Mouse (Mus musculus) megakaryocyte, embryonic 14.5 days (primary cell): ENCODE data around the gene Ano6. TPM values are rescaled to one million over a fixed set of nuclear protein-coding genes. Genes with fewer than 3 reads are reported as not detected.
A peak's percentile ranks its signal among the peaks of the same experiment; 100 is the strongest.

Experiments used
- H3K27me3 ChIP-seq: replicated peaks from 2 replicates; pipeline ENCODE3; 2012; ENCODE audit warnings: inconsistent platforms
- H3K36me3 ChIP-seq: replicated peaks from 2 replicates; pipeline ENCODE3; 2012; ENCODE audit warnings: low read length, inconsistent platforms, mixed read lengths
- H3K4me1 ChIP-seq: 2 replicates; pipeline ENCODE4 v1.6.1; 2012; ENCODE audit warnings: inconsistent platforms
- H3K4me3 ChIP-seq: replicated peaks from 2 replicates; pipeline ENCODE3; 2012; ENCODE audit warnings: moderate library complexity, mild to moderate bottlenecking, inconsistent platforms
- H3K9me3 ChIP-seq: 2 replicates; pipeline ENCODE4 v1.6.1; 2012; ENCODE audit warnings: inconsistent platforms
- FLI1 ChIP-seq: IDR thresholded peaks from 2 replicates; pipeline ENCODE4 v1.6.1; 2012; ENCODE audit warnings: low read length, inconsistent platforms, mixed read lengths
- GATA1 ChIP-seq: IDR thresholded peaks from 3 replicates; pipeline ENCODE4 v1.6.1; 2012; ENCODE audit warnings: mixed read lengths, low read length, inconsistent platforms, borderline replicate concordance
- polyA plus RNA-seq: library from polyadenylated mRNA; stranded (reverse); fragments of >175 nt; gene quantifications from 2 replicates; pipeline ENCODE4 v1.2.3, GENCODE M21; 2012; ENCODE audit warnings: low replicate concordance; ENCODE audit not compliant: insufficient read depth

Gene Ano6
- polyA plus RNA-seq, 1 experiment, result 10.3 TPM

DNA sequence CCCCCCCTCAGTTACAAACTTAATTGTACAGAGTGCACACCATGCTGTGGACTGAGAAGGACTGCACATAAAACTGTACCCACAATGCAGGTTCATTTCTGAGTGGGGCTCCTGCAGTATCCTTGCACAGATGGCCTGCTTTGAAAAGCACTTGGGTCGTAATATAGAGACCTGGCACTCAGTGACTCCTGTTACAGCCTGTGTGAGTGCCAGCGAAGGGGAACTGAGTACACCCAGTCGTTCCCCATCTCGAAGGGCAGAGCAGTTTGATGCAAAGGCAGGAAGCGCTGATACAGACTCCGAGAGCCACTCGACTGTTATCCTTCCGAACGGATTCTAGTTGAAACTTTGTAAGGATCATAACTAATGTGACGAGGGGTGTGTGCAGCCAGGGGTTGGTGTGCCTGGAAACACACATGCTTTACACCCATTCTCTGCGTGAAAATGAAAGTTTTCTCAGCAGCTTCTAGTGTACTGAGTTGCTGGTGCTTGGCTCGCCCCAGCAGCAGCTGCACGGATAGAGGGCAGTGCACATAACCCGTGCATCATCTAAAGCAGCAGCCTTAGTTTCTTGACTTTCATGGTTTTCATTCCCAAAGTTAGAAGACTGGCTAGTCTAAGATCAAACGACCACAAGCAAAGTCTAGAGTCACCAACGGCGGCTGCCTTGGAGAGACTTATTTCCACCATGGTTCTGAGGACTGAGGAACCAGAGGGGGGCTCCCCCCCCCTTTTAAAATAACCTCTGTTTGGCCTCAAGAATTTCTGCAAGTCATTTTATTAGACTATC, 74.9 kb downstream of the Ano6 start:
- Histone ChIP-seq H3K36me3 (peaks cover 87% of the 10 kb centered on the region), H3K27me3 (no peaks in the 10 kb centered on the region), H3K4me1 (peaks cover 65% of the 10 kb centered on the region), H3K9me3 (no peaks in the 10 kb centered on the region), H3K4me3 (no peak overlapping the region)
- TF ChIP-seq GATA1 (no peak), FLI1 (no peak)

DNA sequence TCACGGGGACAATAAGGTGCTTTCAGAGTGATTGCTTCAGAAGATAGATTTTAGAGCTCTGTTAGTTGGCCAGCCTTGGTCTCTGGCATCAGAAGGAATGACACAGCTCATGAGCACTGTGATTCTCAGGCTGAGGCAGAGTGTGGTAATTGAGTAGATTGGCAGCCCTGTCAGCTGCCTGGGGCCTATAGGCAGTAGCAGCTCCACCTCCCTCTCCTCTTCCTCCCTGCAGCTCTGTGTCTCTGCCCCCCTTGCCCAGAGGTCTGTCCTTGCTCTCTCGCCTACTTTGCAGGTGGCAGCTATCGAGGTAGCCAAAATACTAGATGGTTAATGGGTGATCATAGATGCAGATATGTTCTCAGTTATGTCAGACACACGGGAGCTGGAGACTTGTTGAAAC, 77.5 kb downstream of the Ano6 start:
- TF ChIP-seq GATA1 (no peak), FLI1 (no peak)
- Histone ChIP-seq H3K27me3 (no peaks in the 10 kb centered on the region), H3K36me3 (peaks cover 87% of the 10 kb centered on the region), H3K9me3 (no peaks in the 10 kb centered on the region), H3K4me3 (peak overlapping the region; percentile 51), H3K4me1 (peaks cover 73% of the 10 kb centered on the region)

DNA sequence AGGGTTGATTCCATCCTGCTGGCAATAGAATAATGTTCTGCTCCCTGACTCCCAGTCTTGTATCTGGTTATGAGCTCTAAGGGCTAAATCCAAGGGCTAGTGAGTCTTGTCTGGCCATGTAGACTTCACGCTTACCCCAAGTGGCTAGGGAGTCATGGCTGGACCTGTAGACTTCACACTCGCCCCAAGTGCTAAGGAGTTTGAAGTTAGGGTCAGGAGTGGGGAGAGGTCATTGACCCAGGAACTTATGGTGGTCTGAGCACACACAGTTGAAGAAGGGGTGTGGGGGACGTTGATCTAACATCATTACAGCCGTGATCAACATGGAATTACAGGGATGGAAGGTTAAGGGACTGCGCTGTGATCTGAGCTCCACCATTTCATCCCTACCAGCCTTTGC, 79.0 kb downstream of the Ano6 start:
- TF ChIP-seq GATA1 (no peak), FLI1 (no peak)
- Histone ChIP-seq H3K27me3 (no peaks in the 10 kb centered on the region), H3K36me3 (peaks cover 85% of the 10 kb centered on the region), H3K4me1 (peaks cover 76% of the 10 kb centered on the region), H3K4me3 (no peak overlapping the region), H3K9me3 (no peaks in the 10 kb centered on the region)

DNA sequence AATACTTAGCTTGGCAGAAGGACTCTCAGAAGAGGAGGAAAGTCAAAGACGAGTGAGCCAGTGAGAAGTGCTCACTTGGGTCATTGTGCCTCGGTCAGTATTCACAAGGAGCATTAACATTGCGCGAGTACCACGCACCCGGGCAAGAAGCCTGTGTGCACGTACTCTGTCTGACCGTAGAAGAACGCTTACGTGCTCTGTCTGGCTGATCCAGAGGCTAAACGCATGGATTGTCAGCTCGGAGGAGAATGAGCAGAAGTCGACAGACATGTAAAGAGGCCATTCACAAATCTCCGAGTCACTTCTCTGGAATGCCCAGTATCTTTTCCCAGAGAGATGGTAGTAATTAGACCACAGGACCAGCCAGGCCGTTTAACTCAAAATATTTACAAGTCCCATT, 81.0 kb downstream of the Ano6 start:
- Histone ChIP-seq H3K4me3 (no peak overlapping the region), H3K4me1 (peaks cover 85% of the 10 kb centered on the region), H3K27me3 (no peaks in the 10 kb centered on the region), H3K36me3 (peaks cover 87% of the 10 kb centered on the region), H3K9me3 (no peaks in the 10 kb centered on the region)
- no peak for TF ChIP-seq FLI1
- no peak for TF ChIP-seq GATA1

DNA sequence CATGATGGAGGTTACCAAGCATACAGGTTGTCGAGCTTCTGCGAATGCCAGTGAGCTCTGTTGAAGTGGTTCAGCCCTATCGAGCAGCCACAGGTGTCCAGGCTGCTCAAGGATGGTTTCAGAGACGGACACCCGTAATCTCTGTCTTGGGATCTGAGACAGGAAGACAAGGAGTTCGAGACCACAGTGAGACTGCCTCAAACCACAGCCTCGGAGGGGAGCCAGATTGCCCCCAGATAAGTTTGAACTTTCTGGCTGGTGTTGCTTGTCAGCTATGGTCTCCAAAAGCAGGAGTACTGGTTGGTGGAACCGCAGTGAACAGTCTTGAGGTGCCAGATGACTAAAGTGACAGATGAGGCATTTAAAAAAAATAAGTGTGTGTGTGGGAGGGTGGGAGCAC, 81.8 kb downstream of the Ano6 start:
- Histone ChIP-seq H3K4me3 (no peak overlapping the region), H3K4me1 (peaks cover 87% of the 10 kb centered on the region), H3K9me3 (no peaks in the 10 kb centered on the region), H3K27me3 (no peaks in the 10 kb centered on the region), H3K36me3 (peaks cover 91% of the 10 kb centered on the region)
- TF ChIP-seq GATA1 (no peak), FLI1 (no peak)

DNA sequence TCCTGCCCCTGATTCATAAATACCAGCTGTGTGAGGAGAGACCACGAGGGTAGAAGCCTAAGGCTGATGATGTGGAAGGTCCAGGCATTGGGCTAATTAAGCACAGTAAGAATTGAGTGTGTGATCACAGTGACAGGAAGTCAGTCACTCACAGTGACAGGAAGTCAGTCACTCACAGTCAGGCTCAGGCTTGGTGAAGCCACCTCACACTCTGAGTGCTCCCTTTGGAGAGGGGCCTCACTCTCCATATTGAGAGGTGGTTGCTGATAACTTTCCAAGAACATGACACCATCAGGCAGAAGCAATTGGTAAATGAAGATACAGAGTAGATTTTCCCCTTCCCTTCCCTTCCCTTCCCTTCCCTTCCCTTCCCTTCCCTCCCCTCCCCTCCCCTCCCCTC, 82.6 kb downstream of the Ano6 start:
- Histone ChIP-seq H3K9me3 (no peaks in the 10 kb centered on the region), H3K4me1 (peaks cover 87% of the 10 kb centered on the region)
- no peak for TF ChIP-seq FLI1
- no peak for TF ChIP-seq GATA1

DNA sequence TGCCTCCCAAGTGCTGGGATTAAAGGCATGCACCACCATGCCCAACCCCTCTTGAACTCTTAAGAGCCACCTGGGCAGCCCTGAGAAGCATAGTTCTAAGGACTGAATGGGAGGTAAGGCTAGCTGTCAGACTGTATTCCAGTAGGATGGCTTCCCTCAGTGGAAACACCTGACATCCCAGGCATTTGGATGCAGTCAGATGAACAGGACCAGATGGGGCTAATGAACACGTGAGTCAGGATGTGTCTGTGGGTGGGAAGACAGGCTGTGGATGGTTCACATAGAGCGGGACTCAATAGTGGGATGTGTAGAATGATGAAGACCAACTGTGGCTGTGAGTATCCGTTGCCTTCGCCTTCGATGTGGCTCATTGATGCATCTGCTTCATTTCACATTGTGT, 83.6 kb downstream of the Ano6 start:
- Histone ChIP-seq H3K4me3 (no peak overlapping the region), H3K9me3 (no peaks in the 10 kb centered on the region), H3K27me3 (no peaks in the 10 kb centered on the region), H3K36me3 (peaks cover 91% of the 10 kb centered on the region), H3K4me1 (peaks cover 84% of the 10 kb centered on the region)
- TF ChIP-seq GATA1 (no peak), FLI1 (no peak)

More for the DNA sequence above, 82.6 kb downstream of the Ano6 start:
- no peaks in the 10 kb centered on the region for H3K27me3 ChIP-seq
- H3K36me3 ChIP-seq, result peaks cover 91% of the 10 kb centered on the region
- H3K4me3 ChIP-seq, result peak overlapping the region; percentile 23

DNA sequence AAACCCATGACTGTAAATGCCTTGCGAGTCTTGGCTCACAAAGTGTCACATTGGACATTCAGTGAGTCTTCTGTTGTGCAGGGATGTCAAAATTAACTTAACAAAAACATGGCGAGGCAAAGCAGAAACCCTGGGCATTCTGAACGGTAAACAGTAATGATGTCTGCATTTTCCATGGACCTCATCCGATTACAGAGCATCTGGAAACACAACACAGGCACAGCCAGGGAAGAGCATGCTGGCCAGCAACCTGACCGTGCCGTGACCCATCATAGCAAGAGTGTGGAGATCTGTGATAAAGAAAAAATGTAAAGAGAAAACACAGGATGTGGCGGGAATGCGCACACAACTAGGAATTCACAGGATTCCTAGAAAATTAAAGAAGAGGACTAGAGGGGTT, 84.1 kb downstream of the Ano6 start:
- Histone ChIP-seq H3K4me3 (no peak overlapping the region), H3K4me1 (peaks cover 82% of the 10 kb centered on the region), H3K36me3 (peaks cover 87% of the 10 kb centered on the region), H3K27me3 (no peaks in the 10 kb centered on the region), H3K9me3 (no peaks in the 10 kb centered on the region)
- TF ChIP-seq FLI1 (no peak), GATA1 (no peak)

DNA sequence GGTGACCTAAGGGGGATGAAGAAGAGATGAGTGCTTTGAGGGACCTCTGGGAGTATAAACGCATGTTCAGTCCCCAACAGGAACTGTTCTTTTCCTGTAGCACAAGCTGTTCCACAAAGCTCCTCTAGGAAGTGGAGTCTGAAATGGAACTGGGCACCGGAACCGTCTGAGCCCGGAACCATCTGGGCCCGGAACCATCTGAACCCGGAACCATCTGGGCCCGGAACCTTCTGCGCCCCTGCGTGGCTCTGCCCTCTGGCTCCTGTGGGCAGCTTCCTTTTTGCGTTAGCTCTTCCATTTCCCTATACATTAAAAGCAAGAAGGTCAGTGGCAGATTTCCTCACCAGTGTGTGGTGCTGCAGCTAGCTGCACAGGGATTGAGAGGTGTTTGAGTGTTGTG, 85.3 kb downstream of the Ano6 start:
- TF ChIP-seq GATA1 (no peak), FLI1 (no peak)

DNA sequence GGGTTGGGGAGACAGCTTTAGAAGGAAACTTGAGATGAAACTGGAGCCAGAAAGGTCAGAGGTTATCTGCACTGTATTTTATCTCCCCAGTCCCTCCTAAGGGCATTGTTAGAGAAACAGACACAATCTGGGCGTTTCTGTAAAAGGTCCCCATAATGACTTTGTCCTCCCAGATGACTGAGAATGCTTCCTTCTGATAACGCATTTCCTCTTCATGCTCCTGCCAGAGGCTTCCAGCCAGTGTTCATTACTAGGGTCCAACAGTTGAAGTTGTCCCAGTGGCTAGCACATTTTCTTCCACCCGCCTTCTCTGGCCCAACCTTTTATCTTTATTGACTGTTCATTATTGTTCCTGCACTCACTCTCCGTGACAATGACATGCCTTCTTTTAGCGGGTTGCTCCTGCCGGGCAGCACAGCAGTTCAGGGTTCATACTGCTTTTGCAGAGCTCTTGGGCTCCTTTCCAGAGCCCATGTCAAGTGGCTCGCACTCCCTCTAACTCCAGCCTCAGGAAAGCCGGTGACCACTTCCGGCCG, 90.0 kb downstream of the Ano6 start:
- Histone ChIP-seq H3K4me3 (peak overlapping the region; percentile 80), H3K9me3 (no peaks in the 10 kb centered on the region), H3K27me3 (no peaks in the 10 kb centered on the region), H3K36me3 (peaks cover 66% of the 10 kb centered on the region), H3K4me1 (peaks cover 89% of the 10 kb centered on the region)
- TF ChIP-seq GATA1 (peak; percentile 47; the same call in 1 of the 3 replicates), FLI1 (no peak)

More for the DNA sequence above, 85.3 kb downstream of the Ano6 start:
- Histone ChIP-seq H3K4me3 (no peak overlapping the region), H3K4me1 (peaks cover 84% of the 10 kb centered on the region), H3K9me3 (no peaks in the 10 kb centered on the region), H3K36me3 (peaks cover 84% of the 10 kb centered on the region), H3K27me3 (no peaks in the 10 kb centered on the region)
